Mouse (Mus musculus): ENCODE measurements around the gene Wfikkn2.

- TF ChIP-seq CTCF (IDR thresholded peaks at IDR 0.05; ENCODE audit: low read depth) (no peak), EP300 (optimal IDR thresholded peaks at IDR 0.05) (no peak)
Measured at GRCm38 (mm10) chr11:94223531-94223930, 22.3 kb downstream of the Wfikkn2 start.
